Mouse (Mus musculus) intestine, embryonic 16.5 days (tissue): Measurements from ENCODE around the gene Nek1. TPM values are rescaled to one million over a fixed set of nuclear protein-coding genes. Genes with fewer than 3 reads are reported as not detected.
A peak's percentile ranks its signal among the peaks of the same experiment; 100 is the strongest.

Source experiments
- ATAC-seq: fragments of 200-750 bp; cut with Nextera tagmentation; 2 replicates; pipeline ENCODE4 v1.8.0; 2017; ENCODE audit warnings: moderate TSS enrichment, moderate library complexity
- H3K27ac ChIP-seq: fragments of 300-500 bp; sonication (generic); 2 replicates; pipeline ENCODE4 v1.5.1; 2014; ENCODE audit warnings: mild to moderate bottlenecking, low read length
- H3K27me3 ChIP-seq: fragments of 300-500 bp; sonication (generic); replicated peaks from 2 replicates; pipeline ENCODE4 v1.6.1; 2014; ENCODE audit warnings: low read length, control low read depth, mixed read lengths; ENCODE audit not compliant: control insufficient read depth, insufficient read depth
- H3K36me3 ChIP-seq: fragments of 300-500 bp; sonication (generic); 2 replicates; pipeline ENCODE4 v1.6.1; 2014; ENCODE audit warnings: low read length, control low read depth; ENCODE audit not compliant: control insufficient read depth, insufficient read depth
- H3K4me1 ChIP-seq: fragments of 300-500 bp; sonication (generic); 2 replicates; pipeline ENCODE4 v1.6.1; 2014; ENCODE audit warnings: low read length, control low read depth, mixed read lengths; ENCODE audit not compliant: control insufficient read depth, insufficient read depth
- H3K4me2 ChIP-seq: fragments of 300-500 bp; sonication (generic); 2 replicates; pipeline ENCODE4 v1.6.1; 2014; ENCODE audit warnings: low read depth, low read length, control low read depth
- H3K4me3 ChIP-seq: fragments of 300-500 bp; sonication (generic); 2 replicates; pipeline ENCODE4 v1.5.1; 2014; ENCODE audit warnings: mild to moderate bottlenecking, low read length
- H3K9ac ChIP-seq: fragments of 300-500 bp; sonication (generic); 2 replicates; pipeline ENCODE4 v1.6.1; 2014; ENCODE audit warnings: low read depth, low read length
- H3K9me3 ChIP-seq: fragments of 300-500 bp; sonication (generic); 2 replicates; pipeline ENCODE4 v1.6.1; 2016; ENCODE audit warnings: low read length, control low read depth; ENCODE audit not compliant: control insufficient read depth
- WGBS: fragments of 180-500 bp; shearing (Covaris S2); extraction: QIAGEN DNeasy Blood & Tissue Kit; methylation state at CpG from one replicate; pipeline ENCODE4 v1.1.7; 2014; 5-methylcytosine and 5-hydroxymethylcytosine counted together
- polyA plus RNA-seq: library from polyadenylated mRNA; unstranded; fragments of >200 nt; fragmentation: Nextera tagmentation; extraction: Ambion mirVana; gene quantifications from 2 replicates; pipeline ENCODE4 v1.2.1, GENCODE M21; 2015

Nek1 gene
- polyA plus RNA-seq, 1 experiment from 2014 or later, result 17.1 TPM

GRCm38 (mm10) chr8:61161461-61162185 is 168.6 kb downstream of the Nek1 start:
- no peak overlapping the region for H3K4me3 ChIP-seq
- no peaks in the 10 kb centered on the region for H3K4me1 ChIP-seq
- H3K36me3 ChIP-seq, result no peaks in the 10 kb centered on the region
- no peak overlapping the region for H3K4me2 ChIP-seq
- H3K9ac ChIP-seq, result no peak overlapping the region
- no peaks in the 10 kb centered on the region for H3K27me3 ChIP-seq
- WGBS, result 91% methylated on average over 6 of the region's 6 CpGs
- no peak overlapping the region for H3K27ac ChIP-seq
- no peak for ATAC-seq
- H3K9me3 ChIP-seq, result no peaks in the 10 kb centered on the region

DNA sequence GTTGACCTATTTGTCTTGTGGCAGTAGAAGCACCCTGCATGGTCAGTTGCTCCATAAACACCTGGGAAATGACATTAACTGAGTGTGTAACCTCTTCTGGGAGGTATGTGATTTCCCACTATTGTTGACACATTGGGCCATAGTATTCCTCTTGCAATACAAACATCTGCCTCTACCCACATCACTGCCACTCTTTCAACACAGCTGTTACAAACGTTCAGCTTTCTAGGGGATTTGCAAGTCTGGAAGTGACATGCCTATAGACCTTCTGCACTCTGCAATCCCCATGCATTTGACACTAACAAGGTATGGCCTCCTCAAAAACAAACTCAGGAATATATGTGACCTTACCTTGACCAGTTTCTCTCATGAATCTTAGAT is 169.2 kb downstream of the Nek1 start:
- no peak overlapping the region for H3K4me2 ChIP-seq
- no peaks in the 10 kb centered on the region for H3K9me3 ChIP-seq
- H3K4me3 ChIP-seq, result no peak overlapping the region
- H3K27ac ChIP-seq, result no peak overlapping the region
- H3K9ac ChIP-seq, result no peak overlapping the region
- no peaks in the 10 kb centered on the region for H3K4me1 ChIP-seq
- H3K36me3 ChIP-seq, result no peaks in the 10 kb centered on the region
- no peaks in the 10 kb centered on the region for H3K27me3 ChIP-seq
- ATAC-seq, result no peak
- WGBS, result 54% methylated on average over 1 of the region's 1 CpGs

GRCm38 (mm10) chr8:61171546-61171945 is 178.6 kb downstream of the Nek1 start:
- Histone ChIP-seq H3K4me2 (no peak overlapping the region), H3K9ac (no peak overlapping the region), H3K4me3 (no peak overlapping the region), H3K36me3 (no peaks in the 10 kb centered on the region), H3K27me3 (no peaks in the 10 kb centered on the region), H3K4me1 (no peaks in the 10 kb centered on the region), H3K27ac (no peak overlapping the region), H3K9me3 (no peaks in the 10 kb centered on the region)
- WGBS, result 77% methylated on average over 3 of the region's 3 CpGs
- no peak for ATAC-seq

DNA sequence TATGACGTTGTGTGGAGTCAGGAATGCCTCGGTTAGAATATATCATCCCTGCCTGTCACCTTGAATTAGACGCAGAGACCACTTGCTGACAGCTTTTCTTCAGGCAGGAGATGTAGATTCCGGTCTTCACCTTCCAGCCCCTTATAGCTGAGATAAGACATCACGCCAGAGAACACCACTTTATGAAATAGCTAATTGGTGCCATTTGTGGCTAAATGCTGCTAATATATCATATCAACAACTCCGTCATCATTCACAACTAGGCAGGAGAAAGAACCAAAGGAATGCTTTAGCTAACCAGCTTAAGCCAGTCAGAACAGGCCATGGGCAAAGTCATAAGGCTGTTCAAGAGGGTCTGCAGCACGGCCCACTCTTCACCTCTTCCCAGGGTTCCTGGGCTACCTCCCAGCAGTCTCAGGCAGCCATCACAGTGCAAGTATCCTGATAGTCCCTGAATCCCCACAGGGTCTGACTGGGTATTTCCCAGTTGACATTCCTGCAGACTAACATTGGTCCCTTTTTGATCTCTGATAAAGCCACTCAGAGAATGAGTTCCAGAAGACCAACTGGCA is 181.0 kb downstream of the Nek1 start:
- no peak overlapping the region for H3K4me2 ChIP-seq
- 80% methylated on average over 7 of the region's 7 CpGs for WGBS

DNA sequence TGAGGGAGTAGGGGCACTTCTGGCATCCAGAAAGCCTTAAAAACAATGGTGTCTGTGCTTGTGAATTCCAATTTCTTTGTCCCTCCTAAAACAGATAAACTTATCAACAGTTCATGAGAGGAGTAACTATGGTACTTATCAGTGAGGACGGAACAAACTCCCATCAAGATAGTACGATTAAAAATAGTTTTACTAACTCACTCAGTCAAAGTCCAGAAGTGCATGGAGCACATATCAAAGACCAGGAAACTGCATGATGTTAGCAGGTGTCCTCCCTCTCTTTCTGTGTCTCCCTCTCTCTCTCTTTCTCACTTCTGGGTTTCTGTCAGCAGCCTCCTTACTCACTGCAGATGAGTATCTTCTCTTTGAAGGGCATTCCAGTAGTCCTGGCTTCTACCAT is 182.9 kb downstream of the Nek1 start:
- ATAC-seq, result peak; percentile 80
- WGBS, result 69% methylated on average over 2 of the region's 2 CpGs
- no peak overlapping the region for H3K9ac ChIP-seq
- H3K36me3 ChIP-seq, result no peaks in the 10 kb centered on the region
- no peak overlapping the region for H3K4me3 ChIP-seq
- no peak overlapping the region for H3K4me2 ChIP-seq
- no peak overlapping the region for H3K27ac ChIP-seq
- no peaks in the 10 kb centered on the region for H3K4me1 ChIP-seq
- H3K27me3 ChIP-seq, result no peaks in the 10 kb centered on the region
- no peaks in the 10 kb centered on the region for H3K9me3 ChIP-seq

More for the DNA sequence above, 181.0 kb downstream of the Nek1 start:
- H3K4me1 ChIP-seq, result no peaks in the 10 kb centered on the region
- H3K9me3 ChIP-seq, result no peaks in the 10 kb centered on the region
- H3K27ac ChIP-seq, result no peak overlapping the region
- no peaks in the 10 kb centered on the region for H3K27me3 ChIP-seq
- no peak overlapping the region for H3K9ac ChIP-seq
- no peak for ATAC-seq
- no peak overlapping the region for H3K4me3 ChIP-seq
- no peaks in the 10 kb centered on the region for H3K36me3 ChIP-seq

GRCm38 (mm10) chr8:61177680-61178593 is 184.9 kb downstream of the Nek1 start:
- H3K9me3 ChIP-seq, result no peaks in the 10 kb centered on the region
- H3K4me3 ChIP-seq, result no peak overlapping the region
- H3K9ac ChIP-seq, result no peak overlapping the region
- H3K4me1 ChIP-seq, result no peaks in the 10 kb centered on the region
- no peak overlapping the region for H3K4me2 ChIP-seq
- H3K27ac ChIP-seq, result no peak overlapping the region
- no peaks in the 10 kb centered on the region for H3K27me3 ChIP-seq
- 67% methylated on average over 12 of the region's 12 CpGs for WGBS
- no peaks in the 10 kb centered on the region for H3K36me3 ChIP-seq
- ATAC-seq, result no peak

- no peak overlapping the region for H3K4me3 ChIP-seq
- H3K27ac ChIP-seq, result no peak overlapping the region
- no peaks in the 10 kb centered on the region for H3K36me3 ChIP-seq
- ATAC-seq, result no peak
- H3K9me3 ChIP-seq, result no peaks in the 10 kb centered on the region
- WGBS, result 72% methylated on average over 11 of the region's 11 CpGs
- H3K4me2 ChIP-seq, result no peak overlapping the region
- no peaks in the 10 kb centered on the region for H3K27me3 ChIP-seq
- H3K4me1 ChIP-seq, result no peaks in the 10 kb centered on the region
- H3K9ac ChIP-seq, result no peak overlapping the region
Observed at GRCm38 (mm10) chr8:61178594-61179140, 185.7 kb downstream of the Nek1 start.
